Mouse (Mus musculus): ENCODE results near the gene H2-Q6.
"Not testable (repeated sequence)": the region's sequence is repeated elsewhere in the genome, so short reads cannot be mapped to it uniquely, and the experiment has no call there.

H2-Q6 gene

GRCm38 (mm10) chr17:35424624-35425416 is at the start of gene H2-Q6:
Gene H2-Q6 (plus strand): TSS chr17:35424850.
- not testable (repeated sequence) for DNase-seq (ENCODE audit: low read depth)

GRCm38 (mm10) chr17:35379369-35379728 is 45.3 kb upstream of the H2-Q6 start, which contains the start of gene H2-Q4:
Gene H2-Q4 (plus strand): TSS chr17:35379617.
- peak; percentile 66 for DNase-seq (ENCODE audit: low read depth)

GRCm38 (mm10) chr17:35379729-35380451 is 44.8 kb upstream of the H2-Q6 start:
- DNase-seq (ENCODE audit: low read depth), result no peak

- not testable (repeated sequence) for DNase-seq (ENCODE audit: low read depth)
Measured at GRCm38 (mm10) chr17:35389796-35390195, 34.9 kb upstream of the H2-Q6 start.

- DNase-seq (ENCODE audit: low read depth), result not testable (repeated sequence)
Measured at GRCm38 (mm10) chr17:35392671-35393070, 32.0 kb upstream of the H2-Q6 start.

- DNase-seq (ENCODE audit: low read depth), result not testable (repeated sequence)
Measured at GRCm38 (mm10) chr17:35393864-35394800, 30.5 kb upstream of the H2-Q6 start.

GRCm38 (mm10) chr17:35396956-35397355 is 27.7 kb upstream of the H2-Q6 start:
- not testable (repeated sequence) for DNase-seq (ENCODE audit: low read depth)

- DNase-seq (ENCODE audit: low read depth), result not testable (repeated sequence)
Measured at GRCm38 (mm10) chr17:35413057-35413456, 11.6 kb upstream of the H2-Q6 start.

- DNase-seq (ENCODE audit: low read depth), result not testable (repeated sequence)
Measured at GRCm38 (mm10) chr17:35415273-35416129, 9.1 kb upstream of the H2-Q6 start.

- no peak for DNase-seq (ENCODE audit: low read depth)
Measured at GRCm38 (mm10) chr17:35418772-35419171, 5.9 kb upstream of the H2-Q6 start.

GRCm38 (mm10) chr17:35419564-35419963 is 5.1 kb upstream of the H2-Q6 start:
- DNase-seq (ENCODE audit: low read depth), result not testable (repeated sequence)

GRCm38 (mm10) chr17:35420206-35420810 is 4.3 kb upstream of the H2-Q6 start:
- DNase-seq (ENCODE audit: low read depth), result not testable (repeated sequence)

- not testable (repeated sequence) for DNase-seq (ENCODE audit: low read depth)
Measured at GRCm38 (mm10) chr17:35421331-35421730, 3.3 kb upstream of the H2-Q6 start.

GRCm38 (mm10) chr17:35422360-35422759 is 2.3 kb upstream of the H2-Q6 start:
- not testable (repeated sequence) for DNase-seq (ENCODE audit: low read depth)

GRCm38 (mm10) chr17:35423131-35423810 is 1.4 kb upstream of the H2-Q6 start:
- not testable (repeated sequence) for DNase-seq (ENCODE audit: low read depth)

- DNase-seq (ENCODE audit: low read depth), result not testable (repeated sequence)
Measured at GRCm38 (mm10) chr17:35424106-35424505, 544 bp upstream of the H2-Q6 start.

GRCm38 (mm10) chr17:35425474-35425873 is 824 bp downstream of the H2-Q6 start:
- not testable (repeated sequence) for DNase-seq (ENCODE audit: low read depth)

- not testable (repeated sequence) for DNase-seq (ENCODE audit: low read depth)
Measured at GRCm38 (mm10) chr17:35428883-35429282, 4.2 kb downstream of the H2-Q6 start.

GRCm38 (mm10) chr17:35430671-35431070 is 6.0 kb downstream of the H2-Q6 start:
- DNase-seq (ENCODE audit: low read depth), result not testable (repeated sequence)

GRCm38 (mm10) chr17:35432167-35432566 is 7.5 kb downstream of the H2-Q6 start:
- not testable (repeated sequence) for DNase-seq (ENCODE audit: low read depth)

Measured in fibroblast of lung, adult 2 months (primary cell).